Mouse (Mus musculus) thymus, adult 2 months (tissue): Measurements from ENCODE around the gene Pp2d1. TPM values are rescaled to one million over a fixed set of nuclear protein-coding genes. Genes with fewer than 3 reads are reported as not detected.
A peak's percentile ranks its signal among the peaks of the same experiment; 100 is the strongest.
"Not testable (repeated sequence)": the region's sequence is repeated elsewhere in the genome, so short reads cannot be mapped to it uniquely, and the experiment has no call there.

Experiments
- DNase-seq: peaks from one replicate; pipeline ENCODE4 v3.0.0; 2021
- H3K27ac ChIP-seq: fragments of 200-500 bp; 2 replicates; pipeline ENCODE4 v1.5.1; 2012; ENCODE audit warnings: low read length, control low read depth; ENCODE audit not compliant: control insufficient read depth, insufficient read depth
- H3K27me3 ChIP-seq: fragments of 200-500 bp; 2 replicates; pipeline ENCODE4 v1.6.1; 2012; ENCODE audit warnings: mild to moderate bottlenecking, low read length, moderate library complexity, mixed read lengths; ENCODE audit not compliant: control insufficient read depth, insufficient read depth
- H3K36me3 ChIP-seq: fragments of 200-500 bp; 2 replicates; pipeline ENCODE4 v1.6.1; 2012; ENCODE audit warnings: mild to moderate bottlenecking, low read length, moderate library complexity; ENCODE audit not compliant: control insufficient read depth, insufficient read depth
- H3K4me1 ChIP-seq: fragments of 200-500 bp; replicated peaks from 2 replicates; pipeline ENCODE4 v1.6.1; 2012; ENCODE audit warnings: low read length; ENCODE audit not compliant: control insufficient read depth, insufficient read depth
- H3K4me3 ChIP-seq: fragments of 200-500 bp; 2 replicates; pipeline ENCODE4 v1.5.1; 2012; ENCODE audit warnings: mild to moderate bottlenecking, low read length, control low read depth, moderate library complexity; ENCODE audit not compliant: control insufficient read depth, insufficient read depth
- CTCF ChIP-seq: fragments of 200-500 bp; IDR thresholded peaks from 2 replicates; pipeline ENCODE4 v1.5.1; 2012; ENCODE audit warnings: mild to moderate bottlenecking, control low read depth, low read length, moderate library complexity, borderline replicate concordance; ENCODE audit not compliant: control insufficient read depth, poor library complexity, insufficient read depth; ENCODE audit errors: extremely low read depth
- POLR2A ChIP-seq: fragments of 200-500 bp; IDR thresholded peaks from 2 replicates; pipeline ENCODE4 v1.6.1; 2012; ENCODE audit warnings: mild to moderate bottlenecking, low read length, control low read depth, moderate library complexity; ENCODE audit not compliant: control insufficient read depth, poor library complexity, insufficient read depth; ENCODE audit errors: extremely low read depth
- WGBS: fragments of 180-500 bp; shearing (Covaris S2); methylation state at CpG from one replicate; pipeline ENCODE4 v1.1.7; 2018; 5-methylcytosine and 5-hydroxymethylcytosine counted together
- polyA plus RNA-seq: library from polyadenylated mRNA; depleted of rRNA; stranded (reverse); fragments of >200 nt; gene quantifications from 2 replicates; pipeline ENCODE4 v1.2.3, GENCODE M21; 2012

Gene Pp2d1
- polyA plus RNA-seq, 1 experiment: not detected

GRCm38 (mm10) chr17:53573019-53573556 lies 33.8 kb upstream of the Pp2d1 start:
- H3K4me1 ChIP-seq: peaks cover 9% of the 10 kb centered on the region
- peaks cover 3% of the 10 kb centered on the region; the same call in 1 of the 2 replicates for H3K36me3 ChIP-seq
- no peak overlapping the region for H3K4me3 ChIP-seq
- H3K27me3 ChIP-seq: no peaks in the 10 kb centered on the region
- no peak overlapping the region for H3K27ac ChIP-seq
- no peak for DNase-seq
- TF ChIP-seq POLR2A (no peak), CTCF (no peak)
- WGBS: 84% methylated on average over 4 of the region's 4 CpGs

GRCm38 (mm10) chr17:53570932-53571331 lies 31.7 kb upstream of the Pp2d1 start:
- H3K4me3 ChIP-seq, H3K27me3 ChIP-seq, H3K36me3 ChIP-seq, DNase-seq: not testable (repeated sequence)
- Histone ChIP-seq H3K27ac (peak overlapping the region; percentile 92; the same call in 1 of the 2 replicates), H3K4me1 (peaks cover 12% of the 10 kb centered on the region)
- 97% methylated on average over 5 of the region's 5 CpGs for WGBS

GRCm38 (mm10) chr17:53570361-53570875 lies 31.2 kb upstream of the Pp2d1 start:
- Histone ChIP-seq H3K27me3 (no peaks in the 10 kb centered on the region), H3K4me3 (no peak overlapping the region), H3K4me1 (peaks cover 12% of the 10 kb centered on the region), H3K36me3 (no peaks in the 10 kb centered on the region), H3K27ac (peak overlapping the region; percentile 92)
- no peak for TF ChIP-seq CTCF
- no peak for TF ChIP-seq POLR2A
- WGBS: 26% methylated on average over 10 of the region's 10 CpGs
- DNase-seq: peak; percentile 25

- under 1% methylated on average over 6 of the region's 6 CpGs for WGBS
- no peaks in the 10 kb centered on the region for H3K36me3 ChIP-seq
- peak overlapping the region; percentile 14; the same call in 1 of the 2 replicates for H3K4me3 ChIP-seq
- TF ChIP-seq CTCF: no peak
- no peak for TF ChIP-seq POLR2A
- no peaks in the 10 kb centered on the region for H3K27me3 ChIP-seq
- peak overlapping the region; percentile 90 for H3K27ac ChIP-seq
- peak; percentile 81 for DNase-seq
- H3K4me1 ChIP-seq: peaks cover 12% of the 10 kb centered on the region
These were observed 30.6 kb upstream of the Pp2d1 start for GRCm38 (mm10) chr17:53569829-53570228.

GRCm38 (mm10) chr17:53568734-53569386 lies 29.6 kb upstream of the Pp2d1 start:
- no peak for DNase-seq
- Histone ChIP-seq H3K4me1 (peaks cover 12% of the 10 kb centered on the region), H3K4me3 (peak overlapping the region; percentile 98), H3K27ac (peak overlapping the region; percentile 78), H3K36me3 (no peaks in the 10 kb centered on the region), H3K27me3 (no peaks in the 10 kb centered on the region)
- no peak for TF ChIP-seq POLR2A
- TF ChIP-seq CTCF: no peak
- 36% methylated on average over 8 of the region's 8 CpGs for WGBS

GRCm38 (mm10) chr17:53568118-53568517 lies 28.9 kb upstream of the Pp2d1 start:
- DNase-seq: peak; percentile 90
- Histone ChIP-seq H3K4me1 (peaks cover 12% of the 10 kb centered on the region), H3K4me3 (peak overlapping the region; percentile 98), H3K36me3 (no peaks in the 10 kb centered on the region), H3K27ac (peak overlapping the region; percentile 91), H3K27me3 (no peaks in the 10 kb centered on the region)
- TF ChIP-seq CTCF (no peak), POLR2A (peak; percentile 86)
- WGBS: under 1% methylated on average over 15 of the region's 15 CpGs
